Mouse (Mus musculus): ENCODE data around the gene Gprc5c. TPM values are rescaled to one million over a fixed set of nuclear protein-coding genes. Genes with fewer than 3 reads are reported as not detected.

Gene Gprc5c
- polyA plus RNA-seq, 1 experiment, result 48.8 TPM

- H3K27ac ChIP-seq (ENCODE audit: insufficient read depth, low read length), result no peak overlapping the region
- no peaks in the 10 kb centered on the region for H3K27me3 ChIP-seq (ENCODE audit: control insufficient read depth, insufficient read depth, low read length, poor library complexity, severe bottlenecking)
- TF ChIP-seq POLR2A (IDR thresholded peaks at IDR 0.05; ENCODE audit: insufficient read depth, low read length) (no peak), EP300 (IDR thresholded peaks at IDR 0.05; ENCODE audit: insufficient read depth, low read depth, low read length) (0 out of 2 replicates have a peak, but pooled peaks have one; percentile 29), CTCF (IDR thresholded peaks at IDR 0.05; ENCODE audit: low read depth, low read length) (no peak)
These were observed 807 bp downstream of the Gprc5c start for GRCm38 (mm10) chr11:114851608-114852310.

GRCm38 (mm10) chr11:114852311-114853173 lies 1.6 kb downstream of the Gprc5c start:
- H3K4me1 ChIP-seq (ENCODE audit: control insufficient read depth, insufficient read depth, low read length), result peaks cover 3% of the 10 kb centered on the region
- peak; percentile 77; the same call in 1 of the 2 replicates for TF ChIP-seq EP300 (IDR thresholded peaks at IDR 0.05; ENCODE audit: insufficient read depth, low read depth, low read length)
- TF ChIP-seq POLR2A (IDR thresholded peaks at IDR 0.05; ENCODE audit: insufficient read depth, low read length), result no peak
- TF ChIP-seq CTCF (IDR thresholded peaks at IDR 0.05; ENCODE audit: low read depth, low read length), result no peak
- H3K9me3 ChIP-seq (replicated peaks; ENCODE audit: control insufficient read depth, insufficient read depth, low read length, poor library complexity, severe bottlenecking), result no peaks in the 10 kb centered on the region
- H3K36me3 ChIP-seq (ENCODE audit: control insufficient read depth, insufficient read depth, low read length, poor library complexity, severe bottlenecking), result no peaks in the 10 kb centered on the region
- H3K27me3 ChIP-seq (ENCODE audit: control insufficient read depth, insufficient read depth, low read length, poor library complexity, severe bottlenecking), result no peaks in the 10 kb centered on the region
- peak overlapping the region; percentile 58 for H3K27ac ChIP-seq (ENCODE audit: insufficient read depth, low read length)
- H3K4me3 ChIP-seq (ENCODE audit: low read depth, low read length), result peak overlapping the region; percentile 82
- H3K9ac ChIP-seq (ENCODE audit: low read depth, poor library complexity, severe bottlenecking), result peak overlapping the region; percentile 71

More at GRCm38 (mm10) chr11:114851608-114852310, 807 bp downstream of the Gprc5c start:
- Histone ChIP-seq H3K4me3 (ENCODE audit: low read depth, low read length) (peak overlapping the region; percentile 82), H3K9ac (ENCODE audit: low read depth, poor library complexity, severe bottlenecking) (peak overlapping the region; percentile 71), H3K9me3 (replicated peaks; ENCODE audit: control insufficient read depth, insufficient read depth, low read length, poor library complexity, severe bottlenecking) (no peaks in the 10 kb centered on the region), H3K36me3 (ENCODE audit: control insufficient read depth, insufficient read depth, low read length, poor library complexity, severe bottlenecking) (no peaks in the 10 kb centered on the region), H3K4me1 (ENCODE audit: control insufficient read depth, insufficient read depth, low read length) (peaks cover 3% of the 10 kb centered on the region)

DNA sequence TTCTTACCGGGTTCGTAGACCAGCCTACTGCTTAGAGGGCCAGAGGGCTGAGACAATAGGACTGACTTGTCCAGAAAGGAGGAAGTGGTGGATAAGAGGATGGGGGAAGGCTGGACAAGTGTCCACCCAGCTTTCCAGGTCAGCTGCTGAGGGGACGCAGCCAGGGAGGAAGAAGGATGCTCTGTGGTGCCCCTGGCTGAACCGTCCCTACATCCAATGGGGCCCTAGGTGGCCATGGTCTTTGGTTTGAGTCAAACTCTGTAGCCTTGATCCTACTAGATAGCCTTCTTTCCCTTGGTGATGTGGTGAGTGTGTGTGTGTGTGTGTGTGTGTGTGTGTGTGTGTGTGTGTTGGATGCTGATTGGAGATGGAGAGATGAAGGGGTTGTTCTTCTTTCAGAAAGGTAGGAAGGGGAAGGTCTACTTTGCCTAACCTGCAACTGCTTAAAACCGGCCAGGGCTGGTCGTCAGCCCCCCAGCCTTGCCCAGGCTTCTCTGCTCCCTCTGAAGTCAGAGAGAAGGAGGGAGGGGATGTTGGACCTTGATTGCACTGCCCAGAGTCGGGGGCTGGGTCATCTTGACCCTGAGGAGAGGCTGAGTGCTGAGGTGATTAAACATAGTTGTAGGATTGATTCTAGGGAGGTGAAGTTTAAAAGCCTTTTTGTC lies 2.4 kb downstream of the Gprc5c start:
- H3K9ac ChIP-seq (ENCODE audit: low read depth, poor library complexity, severe bottlenecking), result 0 out of 2 replicates have a peak overlapping the region, but pooled peaks have one; percentile 17
- H3K27me3 ChIP-seq (ENCODE audit: control insufficient read depth, insufficient read depth, low read length, poor library complexity, severe bottlenecking), result no peaks in the 10 kb centered on the region
- H3K4me1 ChIP-seq (ENCODE audit: control insufficient read depth, insufficient read depth, low read length), result peaks cover 3% of the 10 kb centered on the region

GRCm38 (mm10) chr11:114854581-114854980 lies 3.6 kb downstream of the Gprc5c start:
- TF ChIP-seq EP300 (IDR thresholded peaks at IDR 0.05; ENCODE audit: insufficient read depth, low read depth, low read length), result no peak
- Histone ChIP-seq H3K36me3 (ENCODE audit: control insufficient read depth, insufficient read depth, low read length, poor library complexity, severe bottlenecking) (no peaks in the 10 kb centered on the region), H3K9me3 (replicated peaks; ENCODE audit: control insufficient read depth, insufficient read depth, low read length, poor library complexity, severe bottlenecking) (no peaks in the 10 kb centered on the region), H3K4me3 (ENCODE audit: low read depth, low read length) (no peak overlapping the region), H3K4me1 (ENCODE audit: control insufficient read depth, insufficient read depth, low read length) (peaks cover 3% of the 10 kb centered on the region), H3K27me3 (ENCODE audit: control insufficient read depth, insufficient read depth, low read length, poor library complexity, severe bottlenecking) (no peaks in the 10 kb centered on the region), H3K27ac (ENCODE audit: insufficient read depth, low read length) (no peak overlapping the region), H3K9ac (ENCODE audit: low read depth, poor library complexity, severe bottlenecking) (no peak overlapping the region)

More for the DNA sequence above, 2.4 kb downstream of the Gprc5c start:
- Histone ChIP-seq H3K27ac (ENCODE audit: insufficient read depth, low read length) (peak overlapping the region; percentile 33), H3K4me3 (ENCODE audit: low read depth, low read length) (peak overlapping the region; percentile 82), H3K36me3 (ENCODE audit: control insufficient read depth, insufficient read depth, low read length, poor library complexity, severe bottlenecking) (no peaks in the 10 kb centered on the region), H3K9me3 (replicated peaks; ENCODE audit: control insufficient read depth, insufficient read depth, low read length, poor library complexity, severe bottlenecking) (no peaks in the 10 kb centered on the region)
- TF ChIP-seq POLR2A (IDR thresholded peaks at IDR 0.05; ENCODE audit: insufficient read depth, low read length), result no peak
- TF ChIP-seq EP300 (IDR thresholded peaks at IDR 0.05; ENCODE audit: insufficient read depth, low read depth, low read length), result no peak
- no peak for TF ChIP-seq CTCF (IDR thresholded peaks at IDR 0.05; ENCODE audit: low read depth, low read length)

- no peak overlapping the region for H3K9ac ChIP-seq (ENCODE audit: low read depth, poor library complexity, severe bottlenecking)
- H3K4me1 ChIP-seq (ENCODE audit: control insufficient read depth, insufficient read depth, low read length), result peaks cover 3% of the 10 kb centered on the region
- no peak overlapping the region for H3K4me3 ChIP-seq (ENCODE audit: low read depth, low read length)
- TF ChIP-seq EP300 (IDR thresholded peaks at IDR 0.05; ENCODE audit: insufficient read depth, low read depth, low read length), result no peak
- TF ChIP-seq CTCF (IDR thresholded peaks at IDR 0.05; ENCODE audit: low read depth, low read length), result no peak
- no peak for TF ChIP-seq POLR2A (IDR thresholded peaks at IDR 0.05; ENCODE audit: insufficient read depth, low read length)
- H3K36me3 ChIP-seq (ENCODE audit: control insufficient read depth, insufficient read depth, low read length, poor library complexity, severe bottlenecking), result no peaks in the 10 kb centered on the region
- H3K9me3 ChIP-seq (replicated peaks; ENCODE audit: control insufficient read depth, insufficient read depth, low read length, poor library complexity, severe bottlenecking), result no peaks in the 10 kb centered on the region
- no peak overlapping the region for H3K27ac ChIP-seq (ENCODE audit: insufficient read depth, low read length)
- no peaks in the 10 kb centered on the region for H3K27me3 ChIP-seq (ENCODE audit: control insufficient read depth, insufficient read depth, low read length, poor library complexity, severe bottlenecking)
These were observed 5.2 kb downstream of the Gprc5c start for GRCm38 (mm10) chr11:114856125-114856524.
